Comparison of ENCODE assay signal across 9 mouse cellular contexts in the genomic region with DNA sequence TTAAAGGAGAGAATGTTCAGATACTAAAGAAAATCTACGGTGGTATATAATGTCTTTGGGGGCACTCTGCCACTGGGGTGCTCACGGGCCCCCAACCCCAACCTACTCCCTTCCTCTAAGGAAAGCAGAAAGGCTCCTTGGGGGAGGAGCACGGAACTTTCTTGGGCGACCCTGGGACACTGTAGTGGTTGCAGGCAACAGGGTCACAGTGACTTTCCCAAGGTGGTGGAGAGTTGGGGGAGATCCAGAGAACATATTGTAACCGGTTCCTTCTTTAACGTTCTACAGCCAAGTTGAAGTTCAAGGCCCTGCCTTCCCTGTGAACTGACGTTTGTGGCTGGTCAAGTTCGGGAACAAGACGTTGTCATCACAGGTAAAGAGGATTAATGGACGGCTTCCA. TPM values are rescaled to one million over a fixed set of nuclear protein-coding genes. Genes with fewer than 3 reads are reported as not detected.
DNase-seq lines count a peak whose midpoint lies in the region; ATAC-seq and TF ChIP-seq lines count a peak whose summit lies in the region.
"Had no signal": no experiment of that assay in that cellular context is flagged by ENCODE, and none has a peak within 500 bp of the region (broad histone marks: within the 10 kb centered on the region; RNA-seq: fewer than 3 reads in every experiment).

No protein-coding gene starts in this region.

- no peaks in the 10 kb centered on the region for H3K36me3 ChIP-seq in embryonic facial prominence, embryonic 12.5 days
- H3K36me3 ChIP-seq in embryonic facial prominence, embryonic 10.5 days (replicated peaks), result no peaks in the 10 kb centered on the region
- no peaks in the 10 kb centered on the region for H3K36me3 ChIP-seq in hindbrain, postnatal 0 days (ENCODE audit: insufficient read depth, low read length)
- H3K36me3 ChIP-seq in hindbrain, embryonic 16.5 days (ENCODE audit: control insufficient read depth, insufficient read depth, low read length), result no peaks in the 10 kb centered on the region
- no peaks in the 10 kb centered on the region for H3K36me3 ChIP-seq in neural tube, embryonic 12.5 days
- no peaks in the 10 kb centered on the region for H3K36me3 ChIP-seq in stomach, postnatal 0 days (ENCODE audit: control insufficient read depth, insufficient read depth, low read length)

- no peak for ATAC-seq in embryonic facial prominence, embryonic 12.5 days (ENCODE audit: insufficient number of reproducible peaks, insufficient read depth, low FRiP score, low TSS enrichment)
- ATAC-seq in hindbrain, postnatal 0 days, result no peak
- ATAC-seq in hindbrain, embryonic 16.5 days, result no peak
- ATAC-seq in neural tube, embryonic 12.5 days (ENCODE audit: low FRiP score, low read depth), result no peak
- ATAC-seq in stomach, postnatal 0 days (ENCODE audit: low FRiP score, low TSS enrichment), result no peak

- no peak overlapping the region for H3K27ac ChIP-seq in embryonic facial prominence, embryonic 12.5 days
- H3K27ac ChIP-seq in embryonic facial prominence, embryonic 10.5 days (replicated peaks), result no peak overlapping the region
- no peak overlapping the region for H3K27ac ChIP-seq in hindbrain, postnatal 0 days
- no peak overlapping the region for H3K27ac ChIP-seq in hindbrain, embryonic 16.5 days (ENCODE audit: low read depth, low read length)
- H3K27ac ChIP-seq in neural tube, embryonic 12.5 days, result no peak overlapping the region
- no peak overlapping the region for H3K27ac ChIP-seq in stomach, postnatal 0 days (replicated peaks)

- no peak overlapping the region for H3K4me2 ChIP-seq in embryonic facial prominence, embryonic 12.5 days (replicated peaks)
- peak overlapping the region; percentile 59 for H3K4me2 ChIP-seq in hindbrain, postnatal 0 days (ENCODE audit: low read depth, low read length)
- no peak overlapping the region; the same call in none of the 2 replicates for H3K4me2 ChIP-seq in hindbrain, embryonic 16.5 days (ENCODE audit: low read length)
- 0 out of 2 replicates have a peak overlapping the region, but pooled peaks have one; percentile 96 for H3K4me2 ChIP-seq in neural tube, embryonic 12.5 days (replicated peaks)
- peak overlapping the region; percentile 89 for H3K4me2 ChIP-seq in stomach, postnatal 0 days (replicated peaks; ENCODE audit: low read depth)

- peak overlapping the region; percentile 72; the same call in 1 of the 2 replicates for H3K4me3 ChIP-seq in embryonic facial prominence, embryonic 12.5 days
- H3K4me3 ChIP-seq in embryonic facial prominence, embryonic 10.5 days, result no peak overlapping the region
- H3K4me3 ChIP-seq in hindbrain, postnatal 0 days (ENCODE audit: low read length), result peak overlapping the region; percentile 48; the same call in 1 of the 2 replicates
- no peak overlapping the region; the same call in 1 of the 2 replicates for H3K4me3 ChIP-seq in hindbrain, embryonic 16.5 days (ENCODE audit: low read length)
- H3K4me3 ChIP-seq in neural tube, embryonic 12.5 days, result no peak overlapping the region
- peak overlapping the region; percentile 68 for H3K4me3 ChIP-seq in stomach, postnatal 0 days (ENCODE audit: low read depth, low read length)

- no peak for TF ChIP-seq EP300 in stomach, postnatal 0 days (optimal IDR thresholded peaks at IDR 0.05)

- H3K27me3 ChIP-seq in embryonic facial prominence, embryonic 12.5 days, result peaks cover 59% of the 10 kb centered on the region
- peaks cover 88% of the 10 kb centered on the region for H3K27me3 ChIP-seq in embryonic facial prominence, embryonic 10.5 days (replicated peaks; ENCODE audit: low read depth, poor library complexity, severe bottlenecking)
- H3K27me3 ChIP-seq in hindbrain, postnatal 0 days (ENCODE audit: insufficient read depth, low read length), result peaks cover 28% of the 10 kb centered on the region
- H3K27me3 ChIP-seq in hindbrain, embryonic 16.5 days (replicated peaks; ENCODE audit: control insufficient read depth, insufficient read depth, low read length), result peaks cover 46% of the 10 kb centered on the region
- peaks cover 63% of the 10 kb centered on the region for H3K27me3 ChIP-seq in neural tube, embryonic 12.5 days (replicated peaks)
- H3K27me3 ChIP-seq in stomach, postnatal 0 days (ENCODE audit: control insufficient read depth, insufficient read depth, low read length), result no peaks in the 10 kb centered on the region

- H3K9ac ChIP-seq in embryonic facial prominence, embryonic 12.5 days, result no peak overlapping the region
- no peak overlapping the region for H3K9ac ChIP-seq in hindbrain, postnatal 0 days (replicated peaks; ENCODE audit: low read length)
- H3K9ac ChIP-seq in hindbrain, embryonic 16.5 days (ENCODE audit: low read depth, low read length), result no peak overlapping the region
- no peak overlapping the region for H3K9ac ChIP-seq in neural tube, embryonic 12.5 days
- no peak overlapping the region for H3K9ac ChIP-seq in stomach, postnatal 0 days (ENCODE audit: low read length)

- DNase-seq in embryonic facial prominence, embryonic 10.5 days (ENCODE audit: low spot score), result no peak
- no peak for DNase-seq in hindbrain, postnatal 0 days (ENCODE audit: low spot score)
- no peak for DNase-seq in neural tube, embryonic 10.5 days (ENCODE audit: extremely low spot score, low spot score)
- no peak for DNase-seq in stomach, postnatal 0 days (ENCODE audit: low spot score)
- no peak for DNase-seq in embryo, embryonic 11 days
- DNase-seq: kidney, adult 18-20 months had no signal

- 55% methylated on average over 10 of the region's 10 CpGs for WGBS in embryonic facial prominence, embryonic 12.5 days
- 54% methylated on average over 10 of the region's 10 CpGs for WGBS in embryonic facial prominence, embryonic 10.5 days
- WGBS in hindbrain, postnatal 0 days, result 57% methylated on average over 10 of the region's 10 CpGs
- WGBS in hindbrain, embryonic 16.5 days, result 55% methylated on average over 10 of the region's 10 CpGs
- WGBS in neural tube, embryonic 12.5 days, result 56% methylated on average over 10 of the region's 10 CpGs
- WGBS in stomach, postnatal 0 days, result 50% methylated on average over 10 of the region's 10 CpGs

- no peak for TF ChIP-seq CTCF in hindbrain, postnatal 0 days (IDR thresholded peaks at IDR 0.05; ENCODE audit: low read depth)
- no peak for TF ChIP-seq CTCF in stomach, postnatal 0 days (IDR thresholded peaks at IDR 0.05; ENCODE audit: low read depth)

- H3K4me1 ChIP-seq in embryonic facial prominence, embryonic 12.5 days, result peaks cover 6% of the 10 kb centered on the region; the same call in 1 of the 2 replicates
- H3K4me1 ChIP-seq in embryonic facial prominence, embryonic 10.5 days, result peaks cover 17% of the 10 kb centered on the region
- H3K4me1 ChIP-seq in hindbrain, postnatal 0 days (ENCODE audit: insufficient read depth, low read length), result peaks cover 4% of the 10 kb centered on the region; the same call in 1 of the 2 replicates
- peaks cover 11% of the 10 kb centered on the region for H3K4me1 ChIP-seq in hindbrain, embryonic 16.5 days (ENCODE audit: control insufficient read depth, insufficient read depth, low read depth, low read length)
- peaks cover 18% of the 10 kb centered on the region for H3K4me1 ChIP-seq in neural tube, embryonic 12.5 days
- peaks cover 2% of the 10 kb centered on the region; the same call in 1 of the 2 replicates for H3K4me1 ChIP-seq in stomach, postnatal 0 days (replicated peaks; ENCODE audit: control insufficient read depth, insufficient read depth)

- H3K9me3 ChIP-seq in embryonic facial prominence, embryonic 12.5 days, result no peaks in the 10 kb centered on the region
- H3K9me3 ChIP-seq in embryonic facial prominence, embryonic 10.5 days, result no peaks in the 10 kb centered on the region
- no peaks in the 10 kb centered on the region for H3K9me3 ChIP-seq in hindbrain, postnatal 0 days (ENCODE audit: low read length)
- no peaks in the 10 kb centered on the region for H3K9me3 ChIP-seq in hindbrain, embryonic 16.5 days (ENCODE audit: control insufficient read depth, low read length)
- H3K9me3 ChIP-seq in neural tube, embryonic 12.5 days, result no peaks in the 10 kb centered on the region
- H3K9me3 ChIP-seq in stomach, postnatal 0 days (ENCODE audit: control insufficient read depth, low read length), result no peaks in the 10 kb centered on the region

RNA-seq across cellular contexts. Expression of gene Ppara, which starts 1.7 kb away (rescaled TPM):
- polyA plus RNA-seq in embryonic facial prominence, embryonic 12.5 days (2016; fragmentation: Nextera tagmentation; extraction: Ambion mirVana), result 1.7 and 2.2 TPM in 2 replicates
- polyA plus RNA-seq in embryonic facial prominence, embryonic 10.5 days (2016; fragmentation: Nextera tagmentation; extraction: Ambion mirVana), result 0.29 and 0.75 TPM in 2 replicates
- total RNA-seq in hindbrain, postnatal 0 days (2014; rRNA removed), result 1.2 and 6.6 TPM in 2 replicates
- polyA plus RNA-seq in hindbrain, postnatal 0 days (2015; fragmentation: Nextera tagmentation; extraction: Ambion mirVana), result 1.9 and 2.7 TPM in 2 replicates
- 2.7 and 2.9 TPM in 2 replicates for polyA plus RNA-seq in hindbrain, embryonic 16.5 days (2015; fragmentation: Nextera tagmentation; extraction: Ambion mirVana)
- 1.1 and 1.5 TPM in 2 replicates for polyA plus RNA-seq in neural tube, embryonic 12.5 days (2016; fragmentation: Nextera tagmentation; extraction: Ambion mirVana)
- polyA plus RNA-seq in stomach, postnatal 0 days (2015; fragmentation: Nextera tagmentation; extraction: Ambion mirVana), result 16.8 and 18.8 TPM in 2 replicates

Comparison
In these comparisons a context has a peak if more than half of its experiments do, and no peak if none do; other contexts are left out.
1. H3K4me2 ChIP-seq: peak in hindbrain, postnatal 0 days (single experiment), neural tube, embryonic 12.5 days (single experiment) and stomach, postnatal 0 days (single experiment); none in embryonic facial prominence, embryonic 12.5 days (single experiment) and hindbrain, embryonic 16.5 days (single experiment).
2. H3K4me3 ChIP-seq: peak in embryonic facial prominence, embryonic 12.5 days (single experiment), hindbrain, postnatal 0 days (single experiment) and stomach, postnatal 0 days (single experiment); none in embryonic facial prominence, embryonic 10.5 days (single experiment), hindbrain, embryonic 16.5 days (single experiment) and neural tube, embryonic 12.5 days (single experiment).